Mouse (Mus musculus) 3T3-L1 (cell line): Measurements from ENCODE around the gene Map3k5.

Experiments
- DNase-seq: peaks from one replicate; pipeline ENCODE4 v3.0.0-alpha.2; 2015; ENCODE audit warnings: low read depth, low spot score

Gene Map3k5

GRCm38 (mm10) chr10:19935295-19935623 is 987 bp downstream of the Map3k5 start:
- no peak for DNase-seq

GRCm38 (mm10) chr10:19935821-19936367 is 1.6 kb downstream of the Map3k5 start:
- no peak for DNase-seq

DNA sequence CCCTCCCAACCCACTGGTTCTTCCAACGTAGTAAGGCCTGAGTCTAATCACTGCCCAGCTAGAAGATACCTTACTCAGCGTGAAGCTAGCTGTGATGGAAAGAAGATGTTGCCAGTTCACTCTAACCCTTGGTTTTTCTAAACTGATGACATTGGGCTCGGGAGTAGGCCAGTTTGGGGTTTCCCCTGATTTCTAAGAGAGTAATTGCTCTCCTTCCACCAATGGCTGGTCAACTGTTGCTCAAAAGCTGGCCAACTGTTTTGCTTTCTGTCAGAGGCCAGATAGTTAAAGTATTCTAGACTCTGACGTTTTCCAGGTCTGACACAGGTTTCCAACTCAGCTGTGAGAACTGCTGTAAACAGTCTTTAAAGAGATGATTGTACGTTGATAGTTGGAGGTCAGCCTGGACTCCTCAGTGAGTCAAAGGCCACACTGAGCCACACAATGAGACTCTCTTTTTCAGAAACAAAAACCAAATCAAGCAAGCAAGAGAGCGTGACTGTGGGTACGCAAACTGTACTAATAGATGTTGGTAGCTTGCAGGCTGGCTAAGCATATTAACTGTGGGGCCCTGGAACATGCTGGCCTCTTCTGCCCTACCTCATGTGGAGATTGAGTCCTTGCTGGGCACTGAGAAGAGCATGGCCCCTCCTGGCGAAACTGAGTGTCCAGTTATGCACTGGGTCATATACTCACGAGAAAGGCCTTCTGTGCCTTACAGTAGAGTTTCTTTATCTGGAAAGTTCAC is 2.9 kb downstream of the Map3k5 start:
- no peak for DNase-seq

GRCm38 (mm10) chr10:19938738-19939137 is 4.5 kb downstream of the Map3k5 start:
- no peak for DNase-seq

- no peak for DNase-seq
Observed at GRCm38 (mm10) chr10:19939282-19939705, 5.0 kb downstream of the Map3k5 start.

DNA sequence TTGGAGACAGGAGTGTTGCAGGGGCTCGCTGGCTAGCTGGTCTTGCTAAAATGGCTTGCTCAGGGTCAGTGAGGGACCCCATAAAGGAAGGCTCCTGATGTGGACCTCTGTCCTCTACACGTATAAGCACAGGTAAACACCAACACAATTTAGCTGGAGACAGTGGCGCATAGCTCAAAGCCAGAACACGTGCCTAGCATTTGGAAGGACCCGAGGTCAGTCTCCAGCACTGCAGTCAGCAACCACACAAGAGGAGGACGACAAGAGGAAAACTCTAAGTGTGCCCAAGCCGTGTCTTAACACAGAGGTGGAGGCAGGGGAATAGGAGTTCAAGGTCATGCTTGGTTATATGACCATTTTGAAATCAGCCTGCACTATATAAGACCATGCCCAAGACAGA is 5.9 kb downstream of the Map3k5 start:
- DNase-seq = no peak

GRCm38 (mm10) chr10:19940626-19941025 is 6.4 kb downstream of the Map3k5 start:
- DNase-seq = no peak

DNA sequence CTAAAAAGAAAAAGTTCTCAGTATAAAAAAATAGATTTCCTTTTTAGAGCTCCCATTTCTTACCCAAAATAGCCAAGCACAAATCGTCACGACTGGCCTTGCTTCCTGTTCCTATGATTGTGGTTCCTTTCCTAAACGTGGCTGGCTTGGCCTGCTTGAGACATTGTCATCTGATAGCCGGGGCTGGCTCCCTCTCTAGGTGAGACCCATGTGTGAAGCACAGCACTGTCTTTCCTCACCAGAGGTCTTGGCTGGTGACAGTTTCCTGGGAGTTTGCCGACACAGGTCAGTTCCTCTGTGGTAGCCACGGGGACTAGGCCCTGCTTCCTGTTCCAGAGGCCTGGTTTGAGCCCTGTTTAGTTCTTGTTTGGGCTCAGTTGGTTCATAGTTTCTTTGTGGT is 6.8 kb downstream of the Map3k5 start:
- no peak for DNase-seq

- DNase-seq = peak; percentile 52
Observed at GRCm38 (mm10) chr10:19941914-19942313, 7.6 kb downstream of the Map3k5 start.

GRCm38 (mm10) chr10:19942621-19943020 is 8.3 kb downstream of the Map3k5 start:
- DNase-seq = no peak

DNA sequence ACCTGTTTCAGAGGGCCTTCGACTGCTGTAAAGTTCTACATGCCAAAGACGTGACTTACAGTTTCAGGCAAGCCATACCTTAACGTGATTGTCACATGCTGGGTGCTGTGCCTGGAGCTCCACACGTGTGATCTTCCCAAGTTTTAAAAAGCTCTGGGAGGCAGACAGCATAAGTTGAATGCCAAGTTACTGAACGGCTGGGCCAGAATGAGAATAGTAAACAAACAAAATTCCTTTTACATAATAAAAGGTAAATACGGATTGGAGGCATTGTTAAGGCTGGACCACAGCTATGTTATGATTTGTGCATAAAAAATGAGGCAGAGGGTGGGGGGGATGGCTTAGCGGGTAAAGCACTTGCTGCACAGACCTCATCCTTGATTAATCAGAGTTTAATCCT is 11.4 kb downstream of the Map3k5 start:
- DNase-seq = no peak

- no peak for DNase-seq
Observed at GRCm38 (mm10) chr10:19946644-19947043, 12.4 kb downstream of the Map3k5 start.

DNA sequence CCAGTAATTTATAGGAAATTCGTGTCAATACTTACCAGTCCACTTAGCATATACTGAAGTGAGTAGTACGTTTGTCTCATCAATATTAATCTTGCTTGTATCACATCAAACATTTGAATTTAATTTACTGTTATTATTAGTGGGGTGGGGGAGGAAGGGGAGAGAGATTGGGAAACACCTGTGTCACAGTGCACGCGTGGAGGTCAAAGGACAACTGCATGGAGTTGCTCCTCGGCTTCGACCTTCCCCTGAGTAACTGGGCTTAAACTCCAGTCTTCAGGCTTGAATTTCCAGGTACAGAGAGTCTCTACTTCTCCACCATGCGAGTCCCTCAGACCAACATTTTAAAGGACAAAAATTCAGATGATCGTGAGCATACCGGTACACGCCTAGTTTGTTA is 13.2 kb downstream of the Map3k5 start:
- DNase-seq = no peak

GRCm38 (mm10) chr10:19947901-19948300 is 13.6 kb downstream of the Map3k5 start:
- no peak for DNase-seq

DNA sequence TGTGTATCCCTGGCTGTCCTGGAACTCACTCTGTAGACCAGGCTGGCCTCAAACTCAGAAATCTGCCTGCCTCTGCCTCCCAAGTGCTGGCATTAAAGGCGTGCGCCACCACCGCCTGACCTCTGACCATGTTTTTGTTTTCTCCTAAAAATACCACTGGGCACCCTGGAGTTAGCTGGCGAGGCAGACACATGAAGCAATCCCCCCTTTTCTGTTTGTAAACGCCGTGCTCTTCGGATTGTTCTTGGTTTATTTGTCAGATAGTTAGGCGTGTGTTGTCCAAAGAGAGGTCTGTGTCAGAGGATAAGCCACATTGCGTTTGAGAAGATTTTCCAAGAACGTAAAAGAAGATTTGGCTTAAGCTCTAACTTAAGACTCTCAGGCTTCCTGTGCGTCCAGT is 14.1 kb downstream of the Map3k5 start:
- no peak for DNase-seq

GRCm38 (mm10) chr10:19949106-19949505 is 14.8 kb downstream of the Map3k5 start:
- DNase-seq = no peak

GRCm38 (mm10) chr10:19953032-19953761 is 18.9 kb downstream of the Map3k5 start:
- DNase-seq = no peak

DNA sequence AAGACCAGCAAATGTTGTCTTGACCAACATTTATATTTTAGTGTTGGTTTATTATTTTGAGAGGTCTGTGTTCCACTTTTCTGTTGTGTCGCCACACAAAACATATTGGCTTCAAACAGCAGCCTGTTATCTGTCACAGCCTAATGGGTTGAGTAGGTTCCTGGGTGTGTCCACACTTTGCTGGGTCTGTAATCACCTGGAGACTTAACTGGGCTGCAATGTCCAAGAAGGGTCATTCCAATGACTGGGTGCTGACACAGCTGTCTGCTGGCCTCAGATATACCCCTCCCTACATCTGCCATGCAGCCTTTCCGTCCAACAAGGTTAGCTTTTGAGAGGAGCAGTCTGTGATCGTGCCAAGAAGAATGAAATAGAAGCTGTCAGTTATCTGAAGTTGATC is 20.3 kb downstream of the Map3k5 start:
- DNase-seq = no peak

- no peak for DNase-seq
Observed at GRCm38 (mm10) chr10:19955817-19956216, 21.5 kb downstream of the Map3k5 start.

- DNase-seq = no peak
Observed at GRCm38 (mm10) chr10:19956745-19957144, 22.5 kb downstream of the Map3k5 start.

- DNase-seq = no peak
Observed at GRCm38 (mm10) chr10:19960831-19961380, 26.6 kb downstream of the Map3k5 start.

GRCm38 (mm10) chr10:19962746-19963145 is 28.5 kb downstream of the Map3k5 start:
- DNase-seq = no peak

GRCm38 (mm10) chr10:19963206-19963605 is 28.9 kb downstream of the Map3k5 start:
- DNase-seq = no peak
